Mouse (Mus musculus) layer of hippocampus, adult 2 months (tissue): ENCODE measurements around the gene Mgarp. TPM values are rescaled to one million over a fixed set of nuclear protein-coding genes. Genes with fewer than 3 reads are reported as not detected.
"Not testable (repeated sequence)": the region's sequence is repeated elsewhere in the genome, so short reads cannot be mapped to it uniquely, and the experiment has no call there.

Source experiments
- DNase-seq, 2 experiments: peaks; one replicate each; pipeline ENCODE4 v3.0.0; 2022; ENCODE audit warnings: low spot score in 2 of 2
- H3K27ac ChIP-seq: fragments of 200-600 bp; 2 replicates; pipeline ENCODE4 v1.8.1; 2022
- H3K4me3 ChIP-seq: fragments of 200-600 bp; 2 replicates; pipeline ENCODE4 v1.8.1; 2022; ENCODE audit warnings: mild to moderate bottlenecking
- CTCF ChIP-seq: fragments of 200-600 bp; conservative IDR thresholded peaks from 2 replicates; pipeline ENCODE4 v1.8.1; 2022; ENCODE audit warnings: antibody characterized with exemption, mild to moderate bottlenecking, moderate library complexity
- total RNA-seq, 2 experiments: library from RNA; stranded (reverse); gene quantifications; 2 replicates each; pipeline ENCODE4 v1.2.3; 2021

Gene Mgarp
- total RNA-seq, 2 experiments from 2014 or later, result not detected

- DNase-seq, result no peak
- Histone ChIP-seq H3K4me3 (no peak overlapping the region), H3K27ac (no peak overlapping the region)
- TF ChIP-seq CTCF, result no peak
Observed at GRCm38 (mm10) chr3:51412457-51412856, 15.9 kb upstream of the Mgarp start.

GRCm38 (mm10) chr3:51408561-51409183, 12.1 kb upstream of the Mgarp start, which contains the start of gene Ndufc1:
Gene Ndufc1, minus strand, starts transcription at chr3:51408988.
- Histone ChIP-seq H3K4me3 (peak within 1 kb of the TSS; percentile 91), H3K27ac (peak within 1 kb of the TSS; percentile 99)
- DNase-seq, result peak; percentile 93 to 99
- TF ChIP-seq CTCF, result peak; percentile 100

DNA sequence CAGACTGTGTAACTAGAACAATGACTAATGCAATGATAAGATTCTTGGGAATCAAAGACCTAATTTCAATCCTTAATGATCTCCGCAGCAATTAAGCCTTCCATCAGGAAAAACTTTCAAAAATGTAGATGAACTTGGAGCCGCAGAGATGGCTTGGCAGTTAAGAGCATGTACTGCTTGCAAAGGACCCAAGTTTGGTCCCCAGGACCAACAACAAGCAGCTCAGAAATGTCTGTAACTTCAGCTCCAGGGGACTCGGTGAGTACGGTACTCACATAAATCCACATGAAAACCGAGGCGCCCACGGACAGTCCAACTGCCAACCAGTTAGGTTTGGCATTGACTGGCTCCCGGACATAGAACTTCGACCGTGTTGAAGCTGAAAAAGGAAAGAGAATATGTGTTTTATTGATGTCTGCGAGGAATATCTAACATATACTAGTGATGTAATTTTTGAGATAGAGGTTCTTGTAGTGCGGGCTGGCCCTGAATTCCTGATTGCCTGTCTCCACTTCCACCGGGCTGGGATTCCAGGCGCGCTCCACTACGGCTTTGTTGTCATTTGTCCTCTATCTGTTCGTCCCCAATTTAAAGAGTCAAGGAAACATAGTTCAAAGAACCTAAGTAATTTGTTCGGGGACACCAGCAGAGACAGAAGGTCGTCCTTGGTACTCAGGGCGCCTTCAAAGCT, 11.5 kb upstream of the Mgarp start:
- no peak for TF ChIP-seq CTCF
- DNase-seq, result no peak
- Histone ChIP-seq H3K27ac (peak overlapping the region; percentile 99), H3K4me3 (peak overlapping the region; percentile 91)

- no peak overlapping the region for H3K27ac ChIP-seq
- no peak overlapping the region for H3K4me3 ChIP-seq
- TF ChIP-seq CTCF, result no peak
- no peak for DNase-seq
Observed at GRCm38 (mm10) chr3:51402628-51403027, 6.1 kb upstream of the Mgarp start.

DNA sequence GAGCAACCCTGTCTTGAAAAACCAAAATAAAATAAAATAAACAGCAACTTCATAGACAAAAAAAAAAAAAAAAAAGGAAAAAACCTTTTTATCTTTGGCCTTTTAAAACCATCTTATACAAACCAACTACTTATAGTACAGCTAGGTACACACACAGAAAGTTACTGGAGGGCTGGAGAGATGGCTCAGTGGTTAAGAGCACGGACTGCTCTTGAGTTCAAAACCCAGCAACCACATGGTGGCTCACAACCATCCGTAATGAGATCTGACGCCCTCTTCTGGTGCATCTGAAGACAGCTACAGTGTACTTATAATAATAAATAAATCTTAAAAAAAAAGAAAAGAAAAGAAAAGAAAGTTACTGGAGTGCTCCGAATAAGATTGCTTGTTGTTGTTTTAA, 5.5 kb upstream of the Mgarp start:
- H3K4me3 ChIP-seq, H3K27ac ChIP-seq, DNase-seq: not testable (repeated sequence)
- TF ChIP-seq CTCF, result peak; percentile 52

- Histone ChIP-seq H3K27ac (no peak overlapping the region), H3K4me3 (no peak overlapping the region)
- no peak for DNase-seq
- no peak for TF ChIP-seq CTCF
Observed at GRCm38 (mm10) chr3:51400682-51401081, 4.1 kb upstream of the Mgarp start.

DNA sequence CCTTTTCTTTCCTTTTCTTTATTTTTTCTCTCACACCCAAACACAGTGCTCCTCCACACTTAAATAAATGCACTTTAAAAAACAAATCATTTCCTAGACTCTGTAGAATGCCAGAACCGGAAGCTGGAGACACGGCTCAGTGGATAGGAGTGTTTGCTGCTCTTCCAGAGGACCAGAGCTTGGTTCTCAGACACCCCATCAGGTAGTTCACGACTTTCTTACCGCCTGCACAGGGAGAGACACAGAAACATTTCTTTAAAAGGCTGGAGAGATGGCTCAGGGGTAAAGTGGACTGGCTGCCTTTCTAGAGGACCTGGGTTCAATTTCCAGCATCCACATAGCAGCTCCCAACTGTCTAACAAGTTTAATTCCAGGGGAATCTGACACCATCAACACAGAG, 3.0 kb upstream of the Mgarp start:
- no peak for TF ChIP-seq CTCF
- no peak overlapping the region for H3K27ac ChIP-seq
- no peak for DNase-seq
- H3K4me3 ChIP-seq, result no peak overlapping the region

DNA sequence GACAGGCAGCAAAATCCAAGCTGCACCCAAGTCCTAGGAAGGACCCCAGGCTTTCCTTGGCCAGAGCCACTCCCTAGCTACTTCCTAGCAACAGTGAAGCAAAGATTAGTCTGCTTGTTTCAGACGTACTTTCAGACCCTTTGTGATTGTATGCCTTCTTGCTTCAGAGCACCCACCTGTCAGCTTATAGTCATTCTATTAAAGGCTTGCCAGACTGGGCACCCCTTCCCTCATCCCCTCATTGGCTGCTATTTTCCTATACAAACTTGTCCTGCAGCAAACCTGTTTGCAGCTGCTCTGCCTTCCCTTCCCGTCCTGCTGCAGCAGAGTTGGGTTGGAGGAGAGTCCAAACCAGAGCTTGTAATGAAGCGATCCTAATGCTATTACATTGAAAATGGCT, 2.1 kb upstream of the Mgarp start:
- TF ChIP-seq CTCF, result no peak
- Histone ChIP-seq H3K27ac (no peak overlapping the region), H3K4me3 (no peak overlapping the region)
- no peak for DNase-seq

- H3K4me3 ChIP-seq, result no peak overlapping the region
- no peak for DNase-seq
- H3K27ac ChIP-seq, result no peak overlapping the region
- TF ChIP-seq CTCF, result no peak
Observed at GRCm38 (mm10) chr3:51397700-51398299, 1.3 kb upstream of the Mgarp start.

DNA sequence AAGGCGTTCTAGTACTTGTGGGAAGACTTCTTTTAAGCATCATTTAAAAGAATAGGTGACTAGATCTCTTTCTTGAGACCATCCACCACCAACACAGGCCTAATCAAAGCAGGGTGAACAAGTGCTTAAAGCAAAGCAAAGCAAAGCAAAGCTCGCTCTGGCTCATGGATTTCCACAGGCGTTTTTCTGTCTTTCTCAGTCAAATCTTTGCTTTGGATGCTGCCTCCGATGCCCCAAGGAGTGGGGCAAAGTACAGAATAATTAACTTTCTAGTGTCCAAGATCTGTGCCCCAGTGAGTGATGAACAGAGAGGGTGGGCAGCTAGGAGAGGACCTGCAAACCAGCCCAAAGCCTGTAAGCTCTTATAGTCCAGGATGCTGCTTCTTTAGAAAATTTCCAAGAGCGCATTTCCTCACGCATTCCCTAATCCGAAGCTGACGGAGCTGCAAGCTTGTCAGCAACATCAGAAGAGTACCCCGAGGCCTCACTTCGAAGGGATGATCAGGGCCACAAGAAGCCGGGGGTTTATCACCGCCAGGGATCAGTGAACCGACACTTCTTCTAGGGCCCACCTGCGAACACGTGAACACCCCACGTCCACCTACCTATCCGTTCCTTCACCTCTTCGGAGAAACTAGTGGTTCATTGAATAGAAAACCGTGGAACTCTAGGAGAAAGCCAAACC, 935 bp downstream of the Mgarp start:
- TF ChIP-seq CTCF, result no peak
- no peak for DNase-seq
- no peak overlapping the region for H3K4me3 ChIP-seq
- no peak overlapping the region for H3K27ac ChIP-seq

GRCm38 (mm10) chr3:51394881-51395280, 1.7 kb downstream of the Mgarp start:
- Histone ChIP-seq H3K4me3 (no peak overlapping the region), H3K27ac (no peak overlapping the region)
- TF ChIP-seq CTCF, result no peak
- DNase-seq, result no peak

GRCm38 (mm10) chr3:51393651-51394050, 2.9 kb downstream of the Mgarp start:
- TF ChIP-seq CTCF, result no peak

GRCm38 (mm10) chr3:51393018-51393417, 3.5 kb downstream of the Mgarp start:
- not testable (repeated sequence) for H3K4me3 ChIP-seq, DNase-seq, H3K27ac ChIP-seq

More at GRCm38 (mm10) chr3:51393651-51394050, 2.9 kb downstream of the Mgarp start:
- DNase-seq, result no peak
- Histone ChIP-seq H3K4me3 (no peak overlapping the region), H3K27ac (no peak overlapping the region)

GRCm38 (mm10) chr3:51391591-51391990, 4.9 kb downstream of the Mgarp start:
- DNase-seq, result no peak
- Histone ChIP-seq H3K4me3 (no peak overlapping the region), H3K27ac (no peak overlapping the region)
- no peak for TF ChIP-seq CTCF
